Mouse (Mus musculus): ENCODE measurements around the gene Hibadh.

Gene Hibadh

GRCm38 (mm10) chr6:52638471-52639185, 1.6 kb downstream of the Hibadh start:
- no peak for DNase-seq (ENCODE audit: low spot score)

- DNase-seq (ENCODE audit: low spot score): no peak
These were observed 2.9 kb downstream of the Hibadh start for GRCm38 (mm10) chr6:52637337-52637736.

GRCm38 (mm10) chr6:52635395-52635794, 4.8 kb downstream of the Hibadh start:
- no peak for DNase-seq (ENCODE audit: low spot score)

- no peak for DNase-seq (ENCODE audit: low spot score)
These were observed 9.6 kb downstream of the Hibadh start for GRCm38 (mm10) chr6:52630625-52631024.

GRCm38 (mm10) chr6:52629180-52629579, 11.0 kb downstream of the Hibadh start:
- DNase-seq (ENCODE audit: low spot score): no peak

- no peak for DNase-seq (ENCODE audit: low spot score)
These were observed 13.5 kb downstream of the Hibadh start for GRCm38 (mm10) chr6:52626735-52627134.

GRCm38 (mm10) chr6:52623741-52624140, 16.4 kb downstream of the Hibadh start:
- no peak for DNase-seq (ENCODE audit: low spot score)

- DNase-seq (ENCODE audit: low spot score): no peak
These were observed 18.3 kb downstream of the Hibadh start for GRCm38 (mm10) chr6:52621731-52622480.

GRCm38 (mm10) chr6:52620090-52620489, 20.1 kb downstream of the Hibadh start:
- no peak for DNase-seq (ENCODE audit: low spot score)

GRCm38 (mm10) chr6:52609626-52610352, 30.4 kb downstream of the Hibadh start:
- no peak for DNase-seq (ENCODE audit: low spot score)

GRCm38 (mm10) chr6:52608121-52608520, 32.1 kb downstream of the Hibadh start:
- no peak for DNase-seq (ENCODE audit: low spot score)

- no peak for DNase-seq (ENCODE audit: low spot score)
These were observed 33.3 kb downstream of the Hibadh start for GRCm38 (mm10) chr6:52606746-52607347.

GRCm38 (mm10) chr6:52601706-52602642, 38.2 kb downstream of the Hibadh start:
- DNase-seq (ENCODE audit: low spot score): no peak

GRCm38 (mm10) chr6:52601117-52601516, 39.1 kb downstream of the Hibadh start:
- DNase-seq (ENCODE audit: low spot score): no peak

GRCm38 (mm10) chr6:52594752-52595151, 45.4 kb downstream of the Hibadh start:
- DNase-seq (ENCODE audit: low spot score): no peak

- no peak for DNase-seq (ENCODE audit: low spot score)
These were observed 53.6 kb downstream of the Hibadh start for GRCm38 (mm10) chr6:52586564-52586963.

- no peak for DNase-seq (ENCODE audit: low spot score)
These were observed 55.8 kb downstream of the Hibadh start for GRCm38 (mm10) chr6:52584383-52584782.

GRCm38 (mm10) chr6:52581081-52581480, 59.1 kb downstream of the Hibadh start:
- no peak for DNase-seq (ENCODE audit: low spot score)

- DNase-seq (ENCODE audit: low spot score): no peak
These were observed 61.9 kb downstream of the Hibadh start for GRCm38 (mm10) chr6:52578322-52578721.

- no peak for DNase-seq (ENCODE audit: low spot score)
These were observed 62.9 kb downstream of the Hibadh start for GRCm38 (mm10) chr6:52577270-52577669.

- DNase-seq (ENCODE audit: low spot score): no peak
These were observed 71.5 kb downstream of the Hibadh start for GRCm38 (mm10) chr6:52568706-52569105.
